Mouse (Mus musculus) CH12.LX (cell line): ENCODE results near the gene Ifi211. TPM values are rescaled to one million over a fixed set of nuclear protein-coding genes. Genes with fewer than 3 reads are reported as not detected.
"Not testable (repeated sequence)": the region's sequence is repeated elsewhere in the genome, so short reads cannot be mapped to it uniquely, and the experiment has no call there.

Experiments used
- DNase-seq: peaks from one replicate; pipeline ENCODE4 v3.0.0-alpha.2; 2013; ENCODE audit errors: extremely low read depth
- H3K27ac ChIP-seq: 2 replicates; pipeline ENCODE4 v1.5.1; 2012; ENCODE audit warnings: low read depth, mild to moderate bottlenecking, control low read depth, moderate library complexity; ENCODE audit not compliant: insufficient read depth
- H3K27me3 ChIP-seq: replicated peaks from 2 replicates; pipeline ENCODE3; 2012; ENCODE audit warnings: inconsistent platforms
- H3K36me3 ChIP-seq, 2 experiments: replicated peaks in 1 of 2; 2 replicates each; pipeline versions ENCODE3 to v1.6.1; 2012; ENCODE audit warnings: inconsistent platforms in 1 of 2, low read length in 1 of 2, mild to moderate bottlenecking in 1 of 2, mixed read lengths in 1 of 2, moderate library complexity in 1 of 2; ENCODE audit not compliant: control insufficient read depth in 1 of 2, insufficient read depth in 1 of 2
- H3K4me1 ChIP-seq, 2 experiments: 2 replicates each; pipeline ENCODE4 v1.6.1; 2012; ENCODE audit warnings: inconsistent platforms in 1 of 2, moderate library complexity in 1 of 2; ENCODE audit not compliant: insufficient read depth in 2 of 2, control insufficient read depth in 1 of 2
- H3K4me2 ChIP-seq: 2 replicates; pipeline ENCODE4 v1.6.1; 2012; ENCODE audit warnings: low read depth, mild to moderate bottlenecking, control low read depth; ENCODE audit not compliant: poor library complexity, insufficient read depth, severe bottlenecking
- H3K4me3 ChIP-seq, 3 experiments: fragments of 150-350 bp in 1 of 3; sonication (generic) in 1 of 3; replicated peaks in 1 of 3; 2 replicates each; pipeline versions ENCODE3 to v1.5.1; 2011 to 2012; ENCODE audit warnings: low read depth in 2 of 3, low read length in 2 of 3, mild to moderate bottlenecking in 2 of 3, moderate library complexity in 2 of 3, control low read depth in 1 of 3, improper control_type of control experiment in 1 of 3, inconsistent platforms in 1 of 3, mixed read lengths in 1 of 3; ENCODE audit not compliant: poor library complexity in 1 of 3
- H3K79me2 ChIP-seq: replicated peaks from 2 replicates; pipeline ENCODE4 v1.6.1; 2012; ENCODE audit warnings: mild to moderate bottlenecking, moderate library complexity; ENCODE audit not compliant: control insufficient read depth, poor library complexity, insufficient read depth, severe bottlenecking; ENCODE audit errors: extremely low read depth
- H3K9ac ChIP-seq: 2 replicates; pipeline ENCODE4 v1.6.1; 2012; ENCODE audit warnings: low read depth, mild to moderate bottlenecking, control low read depth, moderate library complexity; ENCODE audit not compliant: insufficient read depth
- H3K9me3 ChIP-seq: replicated peaks from 2 replicates; pipeline ENCODE3; 2012; ENCODE audit warnings: low read length, inconsistent platforms, mixed read lengths
- CHD1 ChIP-seq: IDR thresholded peaks from 2 replicates; pipeline ENCODE4 v1.6.1; 2012; ENCODE audit warnings: low read depth, low read length, improper control_type of control experiment, inconsistent platforms
- CHD2 ChIP-seq: IDR thresholded peaks from 2 replicates; pipeline ENCODE4 v1.6.1; 2011; ENCODE audit warnings: low read length, improper control_type of control experiment
- ETS1 ChIP-seq: conservative IDR thresholded peaks from 2 replicates; pipeline ENCODE4 v1.6.1; 2012; ENCODE audit warnings: low read depth, mild to moderate bottlenecking, inconsistent platforms, low read length, improper control_type of control experiment, moderate library complexity
- GABPA ChIP-seq: IDR thresholded peaks from 2 replicates; pipeline ENCODE4 v1.6.1; 2012; ENCODE audit warnings: low read depth, low read length, improper control_type of control experiment, inconsistent platforms; ENCODE audit not compliant: insufficient replicate concordance
- HCFC1 ChIP-seq: IDR thresholded peaks from 2 replicates; pipeline ENCODE4 v1.6.1; 2012; ENCODE audit warnings: low read depth, mild to moderate bottlenecking, inconsistent platforms, low read length, improper control_type of control experiment
- IRF4 ChIP-seq: IDR thresholded peaks from 2 replicates; pipeline ENCODE4 v1.6.1; 2014; ENCODE audit warnings: low read depth, mild to moderate bottlenecking, inconsistent platforms, low read length, improper control_type of control experiment
- KAT2A ChIP-seq: IDR thresholded peaks from 2 replicates; pipeline ENCODE4 v1.6.1; 2012; ENCODE audit warnings: low read length, improper control_type of control experiment, inconsistent platforms; ENCODE audit not compliant: insufficient replicate concordance
- MAX ChIP-seq: IDR thresholded peaks from 2 replicates; pipeline ENCODE4 v1.6.1; 2011; ENCODE audit warnings: low read length, improper control_type of control experiment
- MAZ ChIP-seq: IDR thresholded peaks from 2 replicates; pipeline ENCODE4 v1.6.1; 2012; ENCODE audit warnings: low read depth, mild to moderate bottlenecking, inconsistent platforms, low read length, improper control_type of control experiment, moderate library complexity
- MYC ChIP-seq: IDR thresholded peaks from 2 replicates; pipeline ENCODE4 v1.6.1; 2011; ENCODE audit warnings: low read depth, mild to moderate bottlenecking, improper control_type of control experiment, low read length
- POLR2AphosphoS2 ChIP-seq: IDR thresholded peaks from 2 replicates; pipeline ENCODE4 v1.6.1; 2011; ENCODE audit warnings: low read depth, low read length, improper control_type of control experiment
- RCOR1 ChIP-seq: conservative IDR thresholded peaks from 2 replicates; pipeline ENCODE4 v1.6.1; 2012; ENCODE audit warnings: low read depth, mild to moderate bottlenecking, inconsistent platforms, low read length, improper control_type of control experiment
- TCF12 ChIP-seq: IDR thresholded peaks from 2 replicates; pipeline ENCODE4 v1.6.1; 2014; ENCODE audit warnings: low read depth, mild to moderate bottlenecking, inconsistent platforms, low read length, improper control_type of control experiment
- USF2 ChIP-seq: conservative IDR thresholded peaks from 2 replicates; pipeline ENCODE4 v1.6.1; 2011; ENCODE audit warnings: low read depth, low read length, improper control_type of control experiment
- ZNF384 ChIP-seq: IDR thresholded peaks from 2 replicates; pipeline ENCODE4 v1.6.1; 2012; ENCODE audit warnings: low read depth, low read length, improper control_type of control experiment, inconsistent platforms
- dilution Hi-C: fragments of 300-500 bp; cut with MboI; formaldehyde crosslinking; loops from 2 replicates; pipeline ENCODE4 v1.14.3; 2020; ENCODE audit warnings: low sequenced_read_pairs; ENCODE audit not compliant: extremely low pct_unique_long_range_greater_than_20kb, extremely low pct_ligation_motif_present
- in situ Hi-C: fragments of 300-500 bp; cut with MboI; formaldehyde crosslinking; loops from 3 replicates; pipeline ENCODE4 v1.14.3; 2019; ENCODE audit warnings: low sequenced_read_pairs, low pct_ligation_motif_present, low pct_unique_long_range_greater_than_20kb, mixed read lengths
- polyA plus RNA-seq: library from polyadenylated mRNA; unstranded; fragments of >175 nt; gene quantifications from 2 replicates; pipeline ENCODE4 v1.2.1, GENCODE M21; 2012; ENCODE audit warnings: low read depth; ENCODE audit not compliant: insufficient read length
- total RNA-seq, 2 experiments: library from RNA; depleted of rRNA; stranded (reverse); fragments of 300-350 nt in 1 of 2; fragments of >200 nt in 1 of 2; gene quantifications; 2 replicates each; pipeline ENCODE4 v1.2.3; 2012 to 2014

Gene Ifi211
- total and polyA plus RNA-seq, 3 experiments: 57.8 to 114 (median 66.6) TPM

- H3K4me2 ChIP-seq: peak overlapping the region; percentile 32; the same call in 1 of the 2 replicates
- H3K27me3 ChIP-seq: no peaks in the 10 kb centered on the region
- in situ Hi-C loops: no loop called here
- H3K9ac ChIP-seq: peak overlapping the region; percentile 34; the same call in 1 of the 2 replicates
- H3K4me1 ChIP-seq: peaks cover 0 to 6% of the 10 kb centered on the region in 2 experiments; a peak in 2 of 4 replicates
- dilution Hi-C loops: no loop called here
- peak overlapping the region in 2 of 3 experiments; percentile 17 to 47 for H3K4me3 ChIP-seq
- H3K9me3 ChIP-seq: no peaks in the 10 kb centered on the region
- peaks cover 8% of the 10 kb centered on the region for H3K79me2 ChIP-seq
- no peaks in the 10 kb centered on the region for H3K36me3 ChIP-seq
- no peak overlapping the region for H3K27ac ChIP-seq
- no peak for DNase-seq
- TF ChIP-seq ZNF384: no peak
- no peak for TF ChIP-seq MAX
- no peak for TF ChIP-seq TCF12
- no peak for TF ChIP-seq GABPA
- no peak for TF ChIP-seq CHD2
- TF ChIP-seq USF2: no peak
- TF ChIP-seq CHD1: no peak
- TF ChIP-seq HCFC1: no peak
- TF ChIP-seq MAZ: no peak
- no peak for TF ChIP-seq RCOR1
- no peak for TF ChIP-seq POLR2AphosphoS2
- TF ChIP-seq ETS1: no peak
- no peak for TF ChIP-seq MYC
- no peak for TF ChIP-seq IRF4
- no peak for TF ChIP-seq KAT2A
- TF ChIP-seq, all 38 proteins: peak for 0
These were observed 910 bp downstream of the Ifi211 start for GRCm38 (mm10) chr1:173911808-173912464.

GRCm38 (mm10) chr1:173908390-173908789 lies 4.5 kb downstream of the Ifi211 start:
- H3K9me3 ChIP-seq: not testable (repeated sequence)

More at GRCm38 (mm10) chr1:173908390-173908789, 4.5 kb downstream of the Ifi211 start:
- DNase-seq, in situ Hi-C loops, H3K9ac ChIP-seq, H3K27ac ChIP-seq, H3K4me2 ChIP-seq, H3K4me3 ChIP-seq, H3K27me3 ChIP-seq, H3K79me2 ChIP-seq, H3K36me3 ChIP-seq, dilution Hi-C loops: not testable (repeated sequence)
- peaks cover 0 to 23% of the 10 kb centered on the region in 2 experiments; a peak in 2 of 4 replicates for H3K4me1 ChIP-seq
